Mouse (Mus musculus): ENCODE measurements at regions not wholly inside any gene's neighbourhood (a gene's known extent, or its start where the extent isn't known, plus 50 kb on each side); places are given as distances from the start of the nearest gene placed in this dataset.

- TF ChIP-seq CTCF (IDR thresholded peaks at IDR 0.05; ENCODE audit: low read depth, low read length) (no peak), POLR2AphosphoS5 (IDR thresholded peaks at IDR 0.05; ENCODE audit: insufficient replicate concordance, low read depth, low read length) (no peak), TAL1 (conservative IDR thresholded peaks at IDR 0.05; ENCODE audit: low read depth, low read length) (no peak), GATA1 (IDR thresholded peaks at IDR 0.05; ENCODE audit: borderline replicate concordance, low read length) (no peak), GATA2 (IDR thresholded peaks at IDR 0.05; ENCODE audit: borderline replicate concordance, low read depth, low read length) (no peak)
These were observed 81.0 kb upstream of the Bet1 start for GRCm38 (mm10) chr6:4167757-4168156.
